Mouse (Mus musculus): Measurements from ENCODE around the gene Slc16a1. TPM values are rescaled to one million over a fixed set of nuclear protein-coding genes. Genes with fewer than 3 reads are reported as not detected.
A peak's percentile ranks its signal among the peaks of the same experiment; 100 is the strongest.

The Slc16a1 gene
- polyA plus RNA-seq, 1 experiment = 31.9 TPM

- WGBS = 89% methylated on average over 1 of the region's 1 CpGs
- Histone ChIP-seq H3K4me3 (replicated peaks; ENCODE audit: insufficient read depth, low read depth, low read length) (no peak overlapping the region), H3K4me1 (ENCODE audit: control insufficient read depth, insufficient read depth, low read length) (no peaks in the 10 kb centered on the region), H3K27ac (ENCODE audit: insufficient read depth, low read length) (no peak overlapping the region), H3K27me3 (ENCODE audit: control insufficient read depth, insufficient read depth, low read length) (no peaks in the 10 kb centered on the region)
- TF ChIP-seq POLR2A (IDR thresholded peaks at IDR 0.05; ENCODE audit: borderline replicate concordance, insufficient read depth, low read length) (no peak), CTCF (IDR thresholded peaks at IDR 0.05; ENCODE audit: borderline replicate concordance, insufficient read depth, low read depth, low read length) (no peak)
- DNase-seq = no peak
These were observed 2.8 kb downstream of the Slc16a1 start for GRCm38 (mm10) chr3:104641313-104641712.

- TF ChIP-seq CTCF (IDR thresholded peaks at IDR 0.05; ENCODE audit: borderline replicate concordance, insufficient read depth, low read depth, low read length) = no peak
- TF ChIP-seq POLR2A (IDR thresholded peaks at IDR 0.05; ENCODE audit: borderline replicate concordance, insufficient read depth, low read length) = no peak
- Histone ChIP-seq H3K27ac (ENCODE audit: insufficient read depth, low read length) (no peak overlapping the region), H3K4me1 (ENCODE audit: control insufficient read depth, insufficient read depth, low read length) (no peaks in the 10 kb centered on the region), H3K27me3 (ENCODE audit: control insufficient read depth, insufficient read depth, low read length) (no peaks in the 10 kb centered on the region), H3K4me3 (replicated peaks; ENCODE audit: insufficient read depth, low read depth, low read length) (no peak overlapping the region)
- WGBS = 89% methylated on average over 4 of the region's 4 CpGs
- DNase-seq = no peak
These were observed 4.6 kb downstream of the Slc16a1 start for GRCm38 (mm10) chr3:104643113-104643512.

- H3K4me1 ChIP-seq (ENCODE audit: control insufficient read depth, insufficient read depth, low read length) = no peaks in the 10 kb centered on the region
- no peak for TF ChIP-seq POLR2A (IDR thresholded peaks at IDR 0.05; ENCODE audit: borderline replicate concordance, insufficient read depth, low read length)
- peak; percentile 84 for TF ChIP-seq CTCF (IDR thresholded peaks at IDR 0.05; ENCODE audit: borderline replicate concordance, insufficient read depth, low read depth, low read length)
- no peak overlapping the region for H3K4me3 ChIP-seq (replicated peaks; ENCODE audit: insufficient read depth, low read depth, low read length)
- H3K27me3 ChIP-seq (ENCODE audit: control insufficient read depth, insufficient read depth, low read length) = no peaks in the 10 kb centered on the region
- no peak overlapping the region for H3K27ac ChIP-seq (ENCODE audit: insufficient read depth, low read length)
- DNase-seq = peak; percentile 75
- 8% methylated on average over 2 of the region's 2 CpGs for WGBS
These were observed 5.4 kb downstream of the Slc16a1 start for GRCm38 (mm10) chr3:104643810-104644270.

- no peaks in the 10 kb centered on the region for H3K27me3 ChIP-seq (ENCODE audit: control insufficient read depth, insufficient read depth, low read length)
- no peak overlapping the region for H3K4me3 ChIP-seq (replicated peaks; ENCODE audit: insufficient read depth, low read depth, low read length)
- no peak for DNase-seq
- TF ChIP-seq CTCF (IDR thresholded peaks at IDR 0.05; ENCODE audit: borderline replicate concordance, insufficient read depth, low read depth, low read length) (no peak), POLR2A (IDR thresholded peaks at IDR 0.05; ENCODE audit: borderline replicate concordance, insufficient read depth, low read length) (no peak)
- H3K4me1 ChIP-seq (ENCODE audit: control insufficient read depth, insufficient read depth, low read length) = no peaks in the 10 kb centered on the region
- H3K27ac ChIP-seq (ENCODE audit: insufficient read depth, low read length) = no peak overlapping the region
- 92% methylated on average over 1 of the region's 1 CpGs for WGBS
These were observed 5.9 kb downstream of the Slc16a1 start for GRCm38 (mm10) chr3:104644371-104644770.

- no peak for DNase-seq
- Histone ChIP-seq H3K4me3 (replicated peaks; ENCODE audit: insufficient read depth, low read depth, low read length) (no peak overlapping the region), H3K27me3 (ENCODE audit: control insufficient read depth, insufficient read depth, low read length) (no peaks in the 10 kb centered on the region), H3K4me1 (ENCODE audit: control insufficient read depth, insufficient read depth, low read length) (no peaks in the 10 kb centered on the region), H3K27ac (ENCODE audit: insufficient read depth, low read length) (no peak overlapping the region)
- no peak for TF ChIP-seq POLR2A (IDR thresholded peaks at IDR 0.05; ENCODE audit: borderline replicate concordance, insufficient read depth, low read length)
- TF ChIP-seq CTCF (IDR thresholded peaks at IDR 0.05; ENCODE audit: borderline replicate concordance, insufficient read depth, low read depth, low read length) = no peak
- 77% methylated on average over 4 of the region's 4 CpGs for WGBS
These were observed 15.8 kb downstream of the Slc16a1 start for GRCm38 (mm10) chr3:104654219-104654618.

- no peak for DNase-seq
- no peak overlapping the region for H3K27ac ChIP-seq (ENCODE audit: insufficient read depth, low read length)
- H3K4me3 ChIP-seq (replicated peaks; ENCODE audit: insufficient read depth, low read depth, low read length) = no peak overlapping the region
- no peaks in the 10 kb centered on the region for H3K4me1 ChIP-seq (ENCODE audit: control insufficient read depth, insufficient read depth, low read length)
- TF ChIP-seq POLR2A (IDR thresholded peaks at IDR 0.05; ENCODE audit: borderline replicate concordance, insufficient read depth, low read length) (no peak), CTCF (IDR thresholded peaks at IDR 0.05; ENCODE audit: borderline replicate concordance, insufficient read depth, low read depth, low read length) (no peak)
- no peaks in the 10 kb centered on the region for H3K27me3 ChIP-seq (ENCODE audit: control insufficient read depth, insufficient read depth, low read length)
- WGBS = 91% methylated on average over 4 of the region's 4 CpGs
These were observed 16.5 kb downstream of the Slc16a1 start for GRCm38 (mm10) chr3:104654921-104655320.

- 68% methylated on average over 2 of the region's 2 CpGs for WGBS
- TF ChIP-seq POLR2A (IDR thresholded peaks at IDR 0.05; ENCODE audit: borderline replicate concordance, insufficient read depth, low read length) = no peak
- no peak for TF ChIP-seq CTCF (IDR thresholded peaks at IDR 0.05; ENCODE audit: borderline replicate concordance, insufficient read depth, low read depth, low read length)
These were observed 20.2 kb downstream of the Slc16a1 start for GRCm38 (mm10) chr3:104658706-104659105.

GRCm38 (mm10) chr3:104659758-104660157, 21.3 kb downstream of the Slc16a1 start:
- no peak for DNase-seq
- peaks cover 3% of the 10 kb centered on the region; the same call in 1 of the 2 replicates for H3K4me1 ChIP-seq (ENCODE audit: control insufficient read depth, insufficient read depth, low read length)
- no peak overlapping the region for H3K27ac ChIP-seq (ENCODE audit: insufficient read depth, low read length)
- TF ChIP-seq POLR2A (IDR thresholded peaks at IDR 0.05; ENCODE audit: borderline replicate concordance, insufficient read depth, low read length) = no peak
- TF ChIP-seq CTCF (IDR thresholded peaks at IDR 0.05; ENCODE audit: borderline replicate concordance, insufficient read depth, low read depth, low read length) = no peak
- H3K27me3 ChIP-seq (ENCODE audit: control insufficient read depth, insufficient read depth, low read length) = no peaks in the 10 kb centered on the region
- no peak overlapping the region for H3K4me3 ChIP-seq (replicated peaks; ENCODE audit: insufficient read depth, low read depth, low read length)
- 97% methylated on average over 4 of the region's 4 CpGs for WGBS

More at GRCm38 (mm10) chr3:104658706-104659105, 20.2 kb downstream of the Slc16a1 start:
- Histone ChIP-seq H3K27me3 (ENCODE audit: control insufficient read depth, insufficient read depth, low read length) (no peaks in the 10 kb centered on the region), H3K27ac (ENCODE audit: insufficient read depth, low read length) (no peak overlapping the region), H3K4me3 (replicated peaks; ENCODE audit: insufficient read depth, low read depth, low read length) (no peak overlapping the region), H3K4me1 (ENCODE audit: control insufficient read depth, insufficient read depth, low read length) (peaks cover 3% of the 10 kb centered on the region; the same call in 1 of the 2 replicates)
- DNase-seq = no peak

Measured in cerebellum, adult 2 months (tissue).